Mouse (Mus musculus): ENCODE data around the gene Ndufaf2.

- TF ChIP-seq POLR2A (IDR thresholded peaks at IDR 0.05; ENCODE audit: low read depth, low read length) (no peak), CTCF (IDR thresholded peaks at IDR 0.05; ENCODE audit: extremely low read depth, insufficient read length, insufficient replicate concordance, low read depth, low read length) (no peak)
These were observed 34.3 kb downstream of the Ndufaf2 start for GRCm38 (mm10) chr13:108124096-108124495.

Measured in small intestine, adult 2 months (tissue).